Mouse (Mus musculus) embryonic facial prominence, embryonic 12.5 days (tissue): ENCODE measurements around the gene Rhox6. TPM values are rescaled to one million over a fixed set of nuclear protein-coding genes. Genes with fewer than 3 reads are reported as not detected.
"Not testable (repeated sequence)": the region's sequence is repeated elsewhere in the genome, so short reads cannot be mapped to it uniquely, and the experiment has no call there.

Experiments
- ATAC-seq: fragments of 200-750 bp; cut with Nextera tagmentation; 2 replicates; pipeline ENCODE4 v1.8.0; 2017; ENCODE audit not compliant: insufficient number of reproducible peaks, insufficient read depth, low FRiP score, low TSS enrichment
- H3K27ac ChIP-seq: fragments of 300-500 bp; sonication (generic); 2 replicates; pipeline ENCODE4 v1.5.1; 2016; ENCODE audit warnings: mild to moderate bottlenecking
- H3K27me3 ChIP-seq: fragments of 300-500 bp; sonication (generic); 2 replicates; pipeline ENCODE4 v1.6.1; 2016; ENCODE audit warnings: mild to moderate bottlenecking, moderate library complexity
- H3K36me3 ChIP-seq: fragments of 300-500 bp; sonication (generic); 2 replicates; pipeline ENCODE4 v1.6.1; 2016; ENCODE audit warnings: mild to moderate bottlenecking
- H3K4me1 ChIP-seq: fragments of 300-500 bp; sonication (generic); 2 replicates; pipeline ENCODE4 v1.6.1; 2016
- H3K4me2 ChIP-seq: fragments of 300-500 bp; sonication (generic); replicated peaks from 2 replicates; pipeline ENCODE4 v1.6.1; 2016; ENCODE audit warnings: mild to moderate bottlenecking, moderate library complexity
- H3K4me3 ChIP-seq: fragments of 300-500 bp; sonication (generic); 2 replicates; pipeline ENCODE4 v1.5.1; 2016; ENCODE audit warnings: mild to moderate bottlenecking
- H3K9ac ChIP-seq: fragments of 300-500 bp; sonication (generic); 2 replicates; pipeline ENCODE4 v1.6.1; 2016; ENCODE audit warnings: mild to moderate bottlenecking, moderate library complexity
- H3K9me3 ChIP-seq: fragments of 300-500 bp; sonication (generic); 2 replicates; pipeline ENCODE4 v1.6.1; 2016; ENCODE audit warnings: mild to moderate bottlenecking, moderate library complexity
- WGBS: fragments of 180-500 bp; shearing (Covaris S2); methylation state at CpG from one replicate; pipeline ENCODE4 v1.1.7; 2016; 5-methylcytosine and 5-hydroxymethylcytosine counted together
- polyA plus RNA-seq: library from polyadenylated mRNA; unstranded; fragments of >200 nt; fragmentation: Nextera tagmentation; extraction: Ambion mirVana; gene quantifications from 2 replicates; pipeline ENCODE4 v1.2.1, GENCODE M21; 2016

Rhox6 gene
- polyA plus RNA-seq = not detected in 2 replicates

- not testable (repeated sequence) for H3K27ac ChIP-seq, H3K4me2 ChIP-seq, H3K4me1 ChIP-seq, H3K9ac ChIP-seq, H3K9me3 ChIP-seq, H3K27me3 ChIP-seq, ATAC-seq, H3K4me3 ChIP-seq, H3K36me3 ChIP-seq
- 89% methylated on average over 4 of the region's 12 CpGs for WGBS
Observed at GRCm38 (mm10) chrX:37826610-37827009, at the start of gene Rhox6. Gene Rhox6 (plus strand): TSS chrX:37826910.

- 83% methylated on average over 15 of the region's 15 CpGs for WGBS
- Histone ChIP-seq H3K27ac (no peak overlapping the region), H3K4me1 (no peaks in the 10 kb centered on the region)
Observed at GRCm38 (mm10) chrX:37807286-37808080, 19.2 kb upstream of the Rhox6 start.

GRCm38 (mm10) chrX:37809396-37809795 is 17.3 kb upstream of the Rhox6 start:
- no peaks in the 10 kb centered on the region for H3K4me1 ChIP-seq
- H3K9ac ChIP-seq = no peak overlapping the region
- no peaks in the 10 kb centered on the region for H3K9me3 ChIP-seq
- H3K36me3 ChIP-seq = no peaks in the 10 kb centered on the region
- no peak for ATAC-seq
- H3K4me2 ChIP-seq = no peak overlapping the region
- H3K27me3 ChIP-seq = no peaks in the 10 kb centered on the region
- no peak overlapping the region for H3K27ac ChIP-seq
- WGBS = 87% methylated on average over 2 of the region's 2 CpGs
- no peak overlapping the region for H3K4me3 ChIP-seq

More at GRCm38 (mm10) chrX:37807286-37808080, 19.2 kb upstream of the Rhox6 start:
- no peaks in the 10 kb centered on the region for H3K9me3 ChIP-seq
- no peak for ATAC-seq
- H3K36me3 ChIP-seq = no peaks in the 10 kb centered on the region
- no peaks in the 10 kb centered on the region for H3K27me3 ChIP-seq
- H3K9ac ChIP-seq = no peak overlapping the region
- H3K4me3 ChIP-seq = no peak overlapping the region
- H3K4me2 ChIP-seq = no peak overlapping the region

DNA sequence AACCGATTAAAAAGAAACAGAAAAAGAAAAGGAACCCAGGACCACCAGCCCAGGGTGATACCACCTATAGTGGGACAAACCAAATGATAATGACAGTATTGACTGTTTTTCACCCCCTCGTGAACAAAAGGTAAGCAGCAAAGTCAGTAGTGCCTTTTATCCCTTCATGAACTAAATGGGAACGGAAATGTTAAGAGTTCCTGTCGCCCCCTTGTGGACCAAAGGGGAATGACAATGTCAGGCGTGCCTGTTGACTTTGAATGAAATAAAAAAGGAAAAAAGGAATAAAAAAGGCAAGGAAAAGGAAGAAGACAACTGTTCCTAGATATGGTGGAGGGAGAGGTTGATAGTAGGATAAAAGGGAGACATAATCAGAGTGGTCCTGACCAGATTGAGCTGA is 15.5 kb upstream of the Rhox6 start:
- WGBS = 31% methylated on average over 5 of the region's 5 CpGs
- no peak overlapping the region for H3K9ac ChIP-seq
- no peaks in the 10 kb centered on the region for H3K9me3 ChIP-seq
- no peak overlapping the region for H3K4me3 ChIP-seq
- H3K27me3 ChIP-seq = no peaks in the 10 kb centered on the region
- no peak overlapping the region for H3K27ac ChIP-seq
- no peaks in the 10 kb centered on the region for H3K36me3 ChIP-seq
- no peak overlapping the region for H3K4me2 ChIP-seq
- no peaks in the 10 kb centered on the region for H3K4me1 ChIP-seq
- ATAC-seq = no peak

DNA sequence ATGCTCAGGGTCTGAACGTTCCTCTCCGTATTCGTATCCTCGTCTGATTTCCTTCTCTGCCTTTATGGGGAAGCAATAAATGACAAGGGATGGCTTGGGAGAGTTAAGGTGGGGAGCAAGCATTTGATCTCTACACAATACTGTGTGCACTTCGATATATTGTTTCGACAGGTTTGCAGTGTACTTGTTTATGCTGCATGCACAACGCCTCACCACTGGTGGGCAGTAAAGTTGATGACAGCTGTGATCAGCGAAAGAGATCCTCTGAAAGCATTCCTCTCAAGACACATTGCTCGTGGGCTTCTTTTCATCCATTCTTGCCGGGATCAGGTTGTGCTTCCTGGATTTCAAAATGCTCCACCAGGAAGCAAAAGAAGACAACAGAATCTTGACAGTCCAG is 11.0 kb upstream of the Rhox6 start:
- no peaks in the 10 kb centered on the region for H3K9me3 ChIP-seq
- 76% methylated on average over 10 of the region's 10 CpGs for WGBS
- no peak for ATAC-seq
- no peak overlapping the region for H3K4me2 ChIP-seq
- H3K4me1 ChIP-seq = no peaks in the 10 kb centered on the region
- no peaks in the 10 kb centered on the region for H3K36me3 ChIP-seq
- H3K9ac ChIP-seq = no peak overlapping the region
- no peaks in the 10 kb centered on the region for H3K27me3 ChIP-seq
- no peak overlapping the region for H3K4me3 ChIP-seq
- H3K27ac ChIP-seq = no peak overlapping the region

- not testable (repeated sequence) for ATAC-seq, H3K9ac ChIP-seq, H3K4me3 ChIP-seq, H3K4me2 ChIP-seq, H3K9me3 ChIP-seq, H3K27ac ChIP-seq, H3K27me3 ChIP-seq, H3K36me3 ChIP-seq, H3K4me1 ChIP-seq
- WGBS = 78% methylated on average over 8 of the region's 8 CpGs
Observed at GRCm38 (mm10) chrX:37831386-37831785, 4.7 kb downstream of the Rhox6 start, which contains the start of gene Rhox7a. Gene Rhox7a (plus strand): TSS chrX:37831686.

DNA sequence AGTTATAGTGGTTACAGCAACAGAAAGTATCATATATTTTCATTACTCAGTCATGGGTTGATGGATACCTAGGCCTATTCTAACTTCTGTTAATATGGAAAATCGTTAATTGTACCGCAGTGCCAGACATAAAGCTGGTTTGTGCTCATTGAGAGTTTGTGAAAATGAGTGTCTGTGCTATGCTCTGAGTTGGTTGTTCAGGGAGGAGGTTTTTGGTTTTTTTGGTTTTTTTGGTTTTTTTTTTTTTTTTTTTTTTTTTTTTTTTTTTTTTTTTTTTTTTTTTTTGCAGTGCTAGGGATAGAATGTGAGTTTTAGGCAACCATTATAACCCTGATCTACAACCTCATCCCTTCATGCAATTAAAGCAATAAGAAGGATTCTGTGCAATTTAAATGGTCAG is 44.9 kb downstream of the Rhox6 start:
- 93% methylated on average over 2 of the region's 2 CpGs for WGBS
- Histone ChIP-seq H3K27me3 (no peaks in the 10 kb centered on the region), H3K4me1 (no peaks in the 10 kb centered on the region), H3K4me3 (no peak overlapping the region), H3K27ac (no peak overlapping the region), H3K36me3 (no peaks in the 10 kb centered on the region), H3K9ac (no peak overlapping the region), H3K4me2 (no peak overlapping the region), H3K9me3 (no peaks in the 10 kb centered on the region)
- no peak for ATAC-seq

- ATAC-seq = no peak
- Histone ChIP-seq H3K27me3 (no peaks in the 10 kb centered on the region), H3K9me3 (no peaks in the 10 kb centered on the region), H3K4me1 (no peaks in the 10 kb centered on the region), H3K4me2 (no peak within 1 kb of the TSS), H3K9ac (no peak within 1 kb of the TSS), H3K27ac (no peak within 1 kb of the TSS), H3K36me3 (no peaks in the 10 kb centered on the region), H3K4me3 (no peak within 1 kb of the TSS)
- WGBS = 86% methylated on average over 4 of the region's 4 CpGs
Observed at GRCm38 (mm10) chrX:37878844-37879243, 52.1 kb downstream of the Rhox6 start, which contains the start of gene Rhox8. Gene Rhox8 (minus strand): TSS chrX:37878944.

Other genes starting within 250 kb of the Rhox6 start
- gene Rhox3f, start 245.9 kb upstream of the Rhox6 start, polyA plus RNA-seq = not detected in 2 replicates
- not detected in 2 replicates for gene Rhox4f, start 219.2 kb upstream of the Rhox6 start, polyA plus RNA-seq
- gene Rhox3g, start 198.3 kb upstream of the Rhox6 start, polyA plus RNA-seq = not detected in 2 replicates
- not detected in 2 replicates for gene Rhox2g, start 183.4 kb upstream of the Rhox6 start, polyA plus RNA-seq
- not detected in 2 replicates for gene Rhox4g, start 175.6 kb upstream of the Rhox6 start, polyA plus RNA-seq
- not detected in 2 replicates for gene Rhox3h, start 158.1 kb upstream of the Rhox6 start, polyA plus RNA-seq
- gene Rhox2h, start 153.6 kb upstream of the Rhox6 start, polyA plus RNA-seq = not detected in 2 replicates
- gene Rhox5, start 22.1 kb upstream of the Rhox6 start, polyA plus RNA-seq = 1.9 and 2.4 TPM in 2 replicates
- gene Rhox7a, start 4.8 kb downstream of the Rhox6 start, polyA plus RNA-seq = not detected in 2 replicates
- gene Rhox8, start 52.0 kb downstream of the Rhox6 start, polyA plus RNA-seq = not detected in 2 replicates
- not detected in 2 replicates for gene Rhox7b, start 70.3 kb downstream of the Rhox6 start, polyA plus RNA-seq
- not detected in 2 replicates for gene Rhox9, start 74.9 kb downstream of the Rhox6 start, polyA plus RNA-seq
- not detected in 2 replicates for gene Btg1-ps1, start 191.9 kb downstream of the Rhox6 start, polyA plus RNA-seq
- gene Btg1-ps2, start 216.2 kb downstream of the Rhox6 start, polyA plus RNA-seq = not detected in 2 replicates
- gene Rhox10, start 239.6 kb downstream of the Rhox6 start, polyA plus RNA-seq = not detected in 2 replicates